Mouse (Mus musculus) adrenal gland, postnatal 10 days (tissue): ENCODE measurements at regions not wholly inside any gene's neighbourhood (a gene's known extent, or its start where the extent isn't known, plus 50 kb on each side); places are given as distances from the start of the nearest gene placed in this dataset.

ENCODE experiments used
- DNase-seq: peaks from one replicate; pipeline ENCODE4 v3.0.0; 2021; ENCODE audit warnings: mixed read lengths

GRCm38 (mm10) chr10:35328319-35328862 is 383.3 kb downstream of the Amd2 start:
- DNase-seq = no peak

- DNase-seq = no peak
Measured at GRCm38 (mm10) chr10:35298775-35299174, 412.9 kb downstream of the Amd2 start.

GRCm38 (mm10) chr10:35265066-35265465 is 446.6 kb downstream of the Amd2 start:
- DNase-seq = no peak

- DNase-seq = peak; percentile 62
Measured at GRCm38 (mm10) chr10:35236431-35236830, 475.3 kb downstream of the Amd2 start.

- DNase-seq = peak; percentile 25
Measured at GRCm38 (mm10) chr10:35235260-35235659, 476.4 kb downstream of the Amd2 start.

- DNase-seq = no peak
Measured at GRCm38 (mm10) chr10:35229540-35229939, 482.2 kb downstream of the Amd2 start.
